Mouse (Mus musculus): ENCODE results near the gene Hoxb5. TPM values are rescaled to one million over a fixed set of nuclear protein-coding genes. Genes with fewer than 3 reads are reported as not detected.

Hoxb5 gene
- polyA plus RNA-seq, 1 experiment: not detected

DNA sequence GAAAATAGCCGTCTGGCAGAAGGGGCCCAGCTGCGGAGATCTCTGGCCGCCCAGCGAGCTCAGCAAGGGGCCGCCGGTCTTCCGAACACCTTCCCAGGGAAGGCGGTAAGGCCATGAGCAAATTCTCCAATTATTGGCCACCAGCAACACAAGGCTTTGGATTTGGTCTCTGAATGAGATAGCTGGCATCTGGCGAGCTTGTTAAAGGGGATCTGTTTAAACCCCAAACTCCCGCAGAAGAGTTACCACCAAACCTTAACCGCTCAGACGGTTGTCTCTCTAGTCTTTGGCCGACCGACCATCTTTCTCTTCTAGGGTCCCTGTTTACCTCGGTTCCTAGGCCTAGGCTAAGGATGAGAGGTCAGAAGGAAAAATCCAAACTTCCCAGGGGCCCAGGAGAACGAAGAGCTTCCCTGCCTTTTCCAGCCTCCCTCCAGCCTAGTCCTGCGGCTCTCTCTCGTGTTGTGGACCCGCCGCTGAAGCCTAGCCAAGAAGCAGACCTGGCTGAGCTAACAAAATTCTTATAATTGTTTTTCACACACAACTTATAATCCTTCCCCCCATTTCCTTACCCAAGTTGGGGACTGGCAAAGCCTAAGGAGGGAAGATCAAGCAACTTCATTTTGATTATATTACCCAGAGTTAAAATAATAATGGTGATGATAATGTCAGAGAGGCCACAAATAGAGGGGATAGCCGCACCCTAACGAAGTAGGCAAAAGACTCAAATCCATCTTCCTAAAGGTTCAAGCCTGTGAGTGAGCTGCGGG, 570 bp upstream of the Hoxb5 start:
- peaks cover 79% of the 10 kb centered on the region for H3K27me3 ChIP-seq (ENCODE audit: control insufficient read depth, insufficient read depth, low read length, poor library complexity, severe bottlenecking)
- TF ChIP-seq EP300 (IDR thresholded peaks at IDR 0.05; ENCODE audit: insufficient read depth, low read depth, low read length) (no peak), POLR2A (IDR thresholded peaks at IDR 0.05; ENCODE audit: insufficient read depth, low read length) (no peak), CTCF (IDR thresholded peaks at IDR 0.05; ENCODE audit: low read depth, low read length) (no peak)
- no peaks in the 10 kb centered on the region for H3K36me3 ChIP-seq (ENCODE audit: control insufficient read depth, insufficient read depth, low read length, poor library complexity, severe bottlenecking)
- H3K27ac ChIP-seq (ENCODE audit: insufficient read depth, low read length): no peak overlapping the region
- no peaks in the 10 kb centered on the region for H3K4me1 ChIP-seq (ENCODE audit: control insufficient read depth, insufficient read depth, low read length)
- no peak overlapping the region for H3K9ac ChIP-seq (ENCODE audit: low read depth, poor library complexity, severe bottlenecking)
- H3K9me3 ChIP-seq (replicated peaks; ENCODE audit: control insufficient read depth, insufficient read depth, low read length, poor library complexity, severe bottlenecking): no peaks in the 10 kb centered on the region
- H3K4me3 ChIP-seq (ENCODE audit: low read depth, low read length): no peak overlapping the region

DNA sequence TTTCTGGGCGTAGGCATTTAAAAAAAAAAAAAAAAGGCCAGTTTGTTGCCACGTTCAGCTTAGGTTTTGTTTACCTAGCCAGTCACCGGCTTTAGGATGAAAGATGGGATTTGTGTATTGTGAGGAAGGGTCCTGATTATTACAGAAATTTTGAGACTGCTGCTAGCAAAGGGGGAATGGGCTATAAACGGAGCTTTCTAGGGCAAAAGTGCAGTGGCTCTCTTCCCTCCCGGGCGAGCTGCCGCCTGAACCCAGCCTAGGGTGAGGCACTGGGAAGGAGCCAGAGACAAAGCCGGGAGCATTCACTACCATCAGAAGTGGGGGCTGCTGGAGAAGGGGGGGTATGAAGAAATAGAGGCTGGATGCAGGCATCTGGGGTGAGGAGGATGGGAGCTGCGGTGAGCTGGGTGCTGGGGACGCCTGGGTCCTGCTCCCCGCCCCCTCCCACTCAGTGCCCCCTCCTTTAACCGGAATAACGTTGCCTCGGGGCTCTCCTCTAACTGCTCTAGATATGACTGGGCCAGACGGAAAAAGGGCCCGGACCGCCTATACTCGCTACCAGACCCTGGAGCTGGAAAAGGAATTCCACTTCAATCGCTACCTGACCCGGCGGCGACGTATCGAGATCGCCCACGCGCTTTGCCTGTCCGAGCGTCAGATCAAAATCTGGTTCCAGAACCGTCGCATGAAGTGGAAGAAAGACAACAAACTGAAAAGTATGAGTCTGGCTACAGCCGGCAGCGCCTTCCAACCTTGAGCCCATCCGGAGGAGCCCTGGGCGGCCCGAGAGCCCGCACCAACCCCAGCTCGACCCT, 1.5 kb downstream of the Hoxb5 start:
- Histone ChIP-seq H3K4me3 (ENCODE audit: low read depth, low read length) (no peak overlapping the region), H3K27ac (ENCODE audit: insufficient read depth, low read length) (no peak overlapping the region), H3K27me3 (ENCODE audit: control insufficient read depth, insufficient read depth, low read length, poor library complexity, severe bottlenecking) (peaks cover 74% of the 10 kb centered on the region), H3K9ac (ENCODE audit: low read depth, poor library complexity, severe bottlenecking) (no peak overlapping the region), H3K9me3 (replicated peaks; ENCODE audit: control insufficient read depth, insufficient read depth, low read length, poor library complexity, severe bottlenecking) (no peaks in the 10 kb centered on the region), H3K4me1 (ENCODE audit: control insufficient read depth, insufficient read depth, low read length) (no peaks in the 10 kb centered on the region), H3K36me3 (ENCODE audit: control insufficient read depth, insufficient read depth, low read length, poor library complexity, severe bottlenecking) (no peaks in the 10 kb centered on the region)
- TF ChIP-seq EP300 (IDR thresholded peaks at IDR 0.05; ENCODE audit: insufficient read depth, low read depth, low read length) (no peak), POLR2A (IDR thresholded peaks at IDR 0.05; ENCODE audit: insufficient read depth, low read length) (no peak), CTCF (IDR thresholded peaks at IDR 0.05; ENCODE audit: low read depth, low read length) (no peak)

DNA sequence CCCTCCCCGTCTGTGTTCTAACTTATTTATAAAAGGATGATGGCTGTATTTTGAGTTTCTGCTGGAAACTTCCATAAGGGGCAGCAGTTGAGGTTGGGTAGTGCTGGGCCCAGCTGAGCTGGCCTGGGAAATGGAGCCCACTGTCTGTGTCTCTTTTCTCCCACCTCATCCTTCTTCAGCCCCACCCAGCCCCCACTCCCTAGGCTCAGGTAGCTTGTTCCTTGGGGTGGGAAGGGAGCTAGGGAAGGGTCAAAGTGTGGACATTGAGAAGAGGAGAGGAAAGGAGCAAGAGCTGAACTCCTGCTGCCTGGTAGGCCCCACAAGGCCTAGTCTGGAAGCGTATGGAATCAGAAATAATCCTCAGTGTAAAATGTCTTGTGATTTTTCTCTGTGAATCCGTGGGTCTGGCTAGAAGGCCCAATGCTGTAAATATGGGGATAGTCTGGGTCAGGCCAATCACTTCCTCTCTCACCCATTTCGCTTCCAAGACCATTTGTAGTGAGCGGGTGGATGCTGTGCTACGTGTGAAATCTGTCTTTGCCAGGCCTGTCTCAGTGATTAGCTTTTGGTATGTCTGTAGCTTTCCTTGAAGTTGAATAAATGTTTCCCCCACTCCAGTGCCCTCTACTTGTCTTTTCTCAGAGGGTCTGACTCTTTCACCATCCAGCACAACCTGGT, 2.5 kb downstream of the Hoxb5 start:
- no peak overlapping the region for H3K4me3 ChIP-seq (ENCODE audit: low read depth, low read length)
- H3K27me3 ChIP-seq (ENCODE audit: control insufficient read depth, insufficient read depth, low read length, poor library complexity, severe bottlenecking): peaks cover 70% of the 10 kb centered on the region
- no peak overlapping the region for H3K9ac ChIP-seq (ENCODE audit: low read depth, poor library complexity, severe bottlenecking)
- H3K4me1 ChIP-seq (ENCODE audit: control insufficient read depth, insufficient read depth, low read length): no peaks in the 10 kb centered on the region
- TF ChIP-seq CTCF (IDR thresholded peaks at IDR 0.05; ENCODE audit: low read depth, low read length) (no peak), POLR2A (IDR thresholded peaks at IDR 0.05; ENCODE audit: insufficient read depth, low read length) (no peak), EP300 (IDR thresholded peaks at IDR 0.05; ENCODE audit: insufficient read depth, low read depth, low read length) (no peak)
- H3K27ac ChIP-seq (ENCODE audit: insufficient read depth, low read length): no peak overlapping the region
- no peaks in the 10 kb centered on the region for H3K9me3 ChIP-seq (replicated peaks; ENCODE audit: control insufficient read depth, insufficient read depth, low read length, poor library complexity, severe bottlenecking)
- H3K36me3 ChIP-seq (ENCODE audit: control insufficient read depth, insufficient read depth, low read length, poor library complexity, severe bottlenecking): no peaks in the 10 kb centered on the region

DNA sequence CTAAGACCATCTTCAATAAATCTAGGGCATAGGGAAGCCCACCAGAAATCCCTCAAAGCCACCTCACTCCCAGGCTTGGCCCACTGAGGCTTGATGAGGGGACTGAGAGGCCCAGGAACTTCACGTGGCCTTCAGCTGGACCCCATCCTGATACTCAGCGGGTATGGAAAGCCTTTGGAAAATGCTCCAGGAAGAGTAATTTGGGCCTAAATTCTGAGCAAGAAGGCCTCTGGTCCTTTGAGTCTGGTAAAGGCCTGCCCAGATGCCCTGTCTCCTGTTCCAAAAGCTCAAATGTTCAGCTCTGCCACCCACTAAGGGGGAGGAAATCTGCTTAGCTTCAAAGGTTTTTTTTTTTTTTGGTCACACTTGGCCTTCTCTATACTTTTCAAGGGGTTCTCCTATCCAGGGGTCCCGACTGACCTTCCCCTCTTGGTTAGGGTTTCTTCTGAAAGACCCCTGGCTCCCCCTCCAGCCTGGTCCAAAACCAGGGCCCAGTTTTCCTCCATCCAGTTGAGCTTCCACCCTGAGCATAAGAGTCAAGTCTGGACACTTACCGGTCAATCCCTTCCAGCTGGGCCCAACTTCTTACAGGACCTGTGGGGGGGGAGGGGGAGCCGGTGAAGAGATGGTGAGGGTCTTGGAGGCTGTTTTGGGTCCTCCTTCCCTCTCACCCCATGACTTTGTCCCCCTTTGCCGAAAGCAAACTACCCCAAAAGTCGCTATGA, 3.2 kb downstream of the Hoxb5 start:
- Histone ChIP-seq H3K9me3 (replicated peaks; ENCODE audit: control insufficient read depth, insufficient read depth, low read length, poor library complexity, severe bottlenecking) (no peaks in the 10 kb centered on the region), H3K27me3 (ENCODE audit: control insufficient read depth, insufficient read depth, low read length, poor library complexity, severe bottlenecking) (peaks cover 66% of the 10 kb centered on the region), H3K4me3 (ENCODE audit: low read depth, low read length) (no peak overlapping the region), H3K27ac (ENCODE audit: insufficient read depth, low read length) (no peak overlapping the region), H3K4me1 (ENCODE audit: control insufficient read depth, insufficient read depth, low read length) (no peaks in the 10 kb centered on the region), H3K36me3 (ENCODE audit: control insufficient read depth, insufficient read depth, low read length, poor library complexity, severe bottlenecking) (no peaks in the 10 kb centered on the region), H3K9ac (ENCODE audit: low read depth, poor library complexity, severe bottlenecking) (no peak overlapping the region)
- no peak for TF ChIP-seq CTCF (IDR thresholded peaks at IDR 0.05; ENCODE audit: low read depth, low read length)

DNA sequence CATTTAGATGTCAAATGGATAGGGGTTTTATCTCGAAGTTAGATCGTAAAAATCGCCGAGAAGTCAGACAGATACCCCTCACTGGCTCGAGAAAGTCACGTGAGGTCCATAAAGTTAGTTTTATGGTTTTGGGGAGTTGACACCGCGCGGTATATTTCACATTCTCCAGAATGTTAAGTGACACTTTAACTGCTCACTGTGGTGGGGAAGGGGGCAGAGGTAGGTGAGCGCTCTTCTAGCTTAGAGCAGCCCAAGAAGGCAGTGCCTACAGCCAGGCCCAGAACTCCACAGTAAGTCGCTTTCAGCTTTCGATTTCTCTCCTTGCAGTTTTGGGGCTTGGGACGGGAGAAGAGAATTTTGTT, 3.8 kb downstream of the Hoxb5 start:
- no peaks in the 10 kb centered on the region for H3K36me3 ChIP-seq (ENCODE audit: control insufficient read depth, insufficient read depth, low read length, poor library complexity, severe bottlenecking)
- H3K9me3 ChIP-seq (replicated peaks; ENCODE audit: control insufficient read depth, insufficient read depth, low read length, poor library complexity, severe bottlenecking): no peaks in the 10 kb centered on the region
- H3K4me1 ChIP-seq (ENCODE audit: control insufficient read depth, insufficient read depth, low read length): no peaks in the 10 kb centered on the region
- peaks cover 61% of the 10 kb centered on the region for H3K27me3 ChIP-seq (ENCODE audit: control insufficient read depth, insufficient read depth, low read length, poor library complexity, severe bottlenecking)
- TF ChIP-seq EP300 (IDR thresholded peaks at IDR 0.05; ENCODE audit: insufficient read depth, low read depth, low read length) (no peak), POLR2A (IDR thresholded peaks at IDR 0.05; ENCODE audit: insufficient read depth, low read length) (no peak), CTCF (IDR thresholded peaks at IDR 0.05; ENCODE audit: low read depth, low read length) (no peak)
- H3K4me3 ChIP-seq (ENCODE audit: low read depth, low read length): no peak overlapping the region
- no peak overlapping the region for H3K27ac ChIP-seq (ENCODE audit: insufficient read depth, low read length)
- no peak overlapping the region for H3K9ac ChIP-seq (ENCODE audit: low read depth, poor library complexity, severe bottlenecking)
